Mouse (Mus musculus) bone marrow macrophage, adult 2 months (primary cell): ENCODE data around the gene Loxl1.

Experiments used
- CTCF ChIP-seq: IDR thresholded peaks from 2 replicates; pipeline ENCODE4 v1.5.1; 2012; ENCODE audit warnings: low read depth, mild to moderate bottlenecking, low read length, moderate library complexity
- POLR2A ChIP-seq: IDR thresholded peaks from 2 replicates; pipeline ENCODE4 v1.6.1; 2012; ENCODE audit warnings: mild to moderate bottlenecking, low read depth, low read length, borderline replicate concordance

- no peak for TF ChIP-seq CTCF
- no peak for TF ChIP-seq POLR2A
Measured at GRCm38 (mm10) chr9:58266571-58267011, 46.4 kb downstream of the Loxl1 start.
